Mouse (Mus musculus) thymus, adult 2 months (tissue): Measurements from ENCODE around the gene Slc9a9. TPM values are rescaled to one million over a fixed set of nuclear protein-coding genes. Genes with fewer than 3 reads are reported as not detected.

ENCODE experiments used
- DNase-seq: peaks from one replicate; pipeline ENCODE4 v3.0.0; 2021
- H3K27ac ChIP-seq: fragments of 200-500 bp; 2 replicates; pipeline ENCODE4 v1.5.1; 2012; ENCODE audit warnings: low read length, control low read depth; ENCODE audit not compliant: control insufficient read depth, insufficient read depth
- H3K27me3 ChIP-seq: fragments of 200-500 bp; 2 replicates; pipeline ENCODE4 v1.6.1; 2012; ENCODE audit warnings: mild to moderate bottlenecking, low read length, moderate library complexity, mixed read lengths; ENCODE audit not compliant: control insufficient read depth, insufficient read depth
- H3K36me3 ChIP-seq: fragments of 200-500 bp; 2 replicates; pipeline ENCODE4 v1.6.1; 2012; ENCODE audit warnings: mild to moderate bottlenecking, low read length, moderate library complexity; ENCODE audit not compliant: control insufficient read depth, insufficient read depth
- H3K4me1 ChIP-seq: fragments of 200-500 bp; replicated peaks from 2 replicates; pipeline ENCODE4 v1.6.1; 2012; ENCODE audit warnings: low read length; ENCODE audit not compliant: control insufficient read depth, insufficient read depth
- H3K4me3 ChIP-seq: fragments of 200-500 bp; 2 replicates; pipeline ENCODE4 v1.5.1; 2012; ENCODE audit warnings: mild to moderate bottlenecking, low read length, control low read depth, moderate library complexity; ENCODE audit not compliant: control insufficient read depth, insufficient read depth
- CTCF ChIP-seq: fragments of 200-500 bp; IDR thresholded peaks from 2 replicates; pipeline ENCODE4 v1.5.1; 2012; ENCODE audit warnings: mild to moderate bottlenecking, control low read depth, low read length, moderate library complexity, borderline replicate concordance; ENCODE audit not compliant: control insufficient read depth, poor library complexity, insufficient read depth; ENCODE audit errors: extremely low read depth
- POLR2A ChIP-seq: fragments of 200-500 bp; IDR thresholded peaks from 2 replicates; pipeline ENCODE4 v1.6.1; 2012; ENCODE audit warnings: mild to moderate bottlenecking, low read length, control low read depth, moderate library complexity; ENCODE audit not compliant: control insufficient read depth, poor library complexity, insufficient read depth; ENCODE audit errors: extremely low read depth
- WGBS: fragments of 180-500 bp; shearing (Covaris S2); methylation state at CpG from one replicate; pipeline ENCODE4 v1.1.7; 2018; 5-methylcytosine and 5-hydroxymethylcytosine counted together
- polyA plus RNA-seq: library from polyadenylated mRNA; depleted of rRNA; stranded (reverse); fragments of >200 nt; gene quantifications from 2 replicates; pipeline ENCODE4 v1.2.3, GENCODE M21; 2012

Slc9a9 gene
- polyA plus RNA-seq, 1 experiment: 49.7 TPM

- H3K36me3 ChIP-seq: no peaks in the 10 kb centered on the region
- no peak for DNase-seq
- no peak overlapping the region for H3K27ac ChIP-seq
- H3K4me1 ChIP-seq: no peaks in the 10 kb centered on the region; the same call in 1 of the 2 replicates
- no peak for TF ChIP-seq POLR2A
- no peak for TF ChIP-seq CTCF
- H3K27me3 ChIP-seq: no peaks in the 10 kb centered on the region
- H3K4me3 ChIP-seq: no peak overlapping the region
Measured at GRCm38 (mm10) chr9:94904180-94904579, 234.5 kb downstream of the Slc9a9 start.

GRCm38 (mm10) chr9:94907020-94907610 lies 237.4 kb downstream of the Slc9a9 start:
- no peak overlapping the region for H3K27ac ChIP-seq
- no peaks in the 10 kb centered on the region; the same call in 1 of the 2 replicates for H3K4me1 ChIP-seq
- no peaks in the 10 kb centered on the region for H3K36me3 ChIP-seq
- no peaks in the 10 kb centered on the region for H3K27me3 ChIP-seq
- H3K4me3 ChIP-seq: no peak overlapping the region
- TF ChIP-seq CTCF (no peak), POLR2A (no peak)
- WGBS: over 99% methylated on average over 4 of the region's 4 CpGs
- no peak for DNase-seq

- no peaks in the 10 kb centered on the region for H3K27me3 ChIP-seq
- H3K4me3 ChIP-seq: no peak overlapping the region
- no peaks in the 10 kb centered on the region for H3K36me3 ChIP-seq
- WGBS: 96% methylated on average over 9 of the region's 9 CpGs
- TF ChIP-seq CTCF (no peak), POLR2A (no peak)
- H3K4me1 ChIP-seq: no peaks in the 10 kb centered on the region
- no peak for DNase-seq
- no peak overlapping the region for H3K27ac ChIP-seq
Measured at GRCm38 (mm10) chr9:94912071-94912470, 242.4 kb downstream of the Slc9a9 start.

- Histone ChIP-seq H3K4me3 (no peak overlapping the region), H3K27ac (no peak overlapping the region), H3K27me3 (no peaks in the 10 kb centered on the region), H3K36me3 (no peaks in the 10 kb centered on the region), H3K4me1 (no peaks in the 10 kb centered on the region)
- 68% methylated on average over 5 of the region's 5 CpGs for WGBS
- no peak for DNase-seq
- TF ChIP-seq CTCF (no peak), POLR2A (no peak)
Measured at GRCm38 (mm10) chr9:94922062-94922461, 252.4 kb downstream of the Slc9a9 start.

- no peak for TF ChIP-seq CTCF
- Histone ChIP-seq H3K27me3 (no peaks in the 10 kb centered on the region), H3K4me1 (no peaks in the 10 kb centered on the region), H3K4me3 (no peak overlapping the region), H3K36me3 (no peaks in the 10 kb centered on the region), H3K27ac (no peak overlapping the region)
- WGBS: 94% methylated on average over 3 of the region's 3 CpGs
- DNase-seq: no peak
Measured at GRCm38 (mm10) chr9:94925845-94926244, 256.1 kb downstream of the Slc9a9 start.

GRCm38 (mm10) chr9:94927101-94927500 lies 257.4 kb downstream of the Slc9a9 start:
- TF ChIP-seq POLR2A (no peak), CTCF (no peak)
- Histone ChIP-seq H3K4me3 (no peak overlapping the region), H3K27me3 (no peaks in the 10 kb centered on the region), H3K36me3 (no peaks in the 10 kb centered on the region), H3K4me1 (no peaks in the 10 kb centered on the region), H3K27ac (no peak overlapping the region)
- DNase-seq: peak; percentile 69

GRCm38 (mm10) chr9:94945569-94946135 lies 275.9 kb downstream of the Slc9a9 start:
- Histone ChIP-seq H3K36me3 (no peaks in the 10 kb centered on the region), H3K27me3 (no peaks in the 10 kb centered on the region), H3K4me1 (peaks cover 6% of the 10 kb centered on the region), H3K27ac (no peak overlapping the region), H3K4me3 (no peak overlapping the region)
- TF ChIP-seq POLR2A (no peak), CTCF (no peak)
- peak; percentile 37 for DNase-seq
- WGBS: 10% methylated on average over 7 of the region's 7 CpGs
